Mouse (Mus musculus) frontal cortex, postnatal 10 days (tissue): ENCODE measurements around the gene Heatr6.

ENCODE experiments used
- DNase-seq, 2 experiments: peaks; one replicate each; pipeline ENCODE4 v3.0.0; 2022; ENCODE audit warnings: low spot score in 2 of 2, mixed read lengths in 1 of 2

The Heatr6 gene

DNA sequence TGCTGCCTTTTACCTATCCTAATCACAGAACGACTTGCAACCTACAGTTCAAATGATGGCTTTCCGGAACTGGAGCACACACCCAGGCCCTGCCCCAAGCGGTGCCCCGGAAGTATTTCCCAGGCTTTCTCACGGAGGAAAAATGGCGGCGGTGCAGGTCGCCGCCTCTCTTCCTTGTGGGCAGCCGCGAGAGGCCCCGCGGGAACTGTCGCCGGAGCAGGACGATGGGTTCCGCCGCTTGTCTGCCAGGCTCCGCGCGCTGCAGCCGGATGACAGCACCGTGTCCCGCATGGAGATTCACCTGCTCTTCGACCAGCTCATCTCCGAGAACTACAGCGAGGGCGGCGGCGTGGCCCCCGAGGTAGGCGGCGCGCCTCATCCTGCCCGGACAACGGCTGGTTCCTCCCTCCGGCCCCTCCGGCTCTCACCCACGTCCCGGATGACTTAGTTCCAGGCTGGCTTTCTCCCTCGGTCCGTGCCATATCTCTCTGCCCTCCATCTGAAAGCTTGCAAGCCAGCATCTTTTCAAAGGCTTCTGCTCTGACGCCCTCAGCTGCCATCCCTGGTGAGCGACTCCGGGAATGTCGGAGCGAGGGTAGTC is at the start of gene Heatr6:
Heatr6 (plus strand) TSS at position 116 of the 601 bp plus-strand sequence.
- DNase-seq, result peak; percentile 86 to 88

DNA sequence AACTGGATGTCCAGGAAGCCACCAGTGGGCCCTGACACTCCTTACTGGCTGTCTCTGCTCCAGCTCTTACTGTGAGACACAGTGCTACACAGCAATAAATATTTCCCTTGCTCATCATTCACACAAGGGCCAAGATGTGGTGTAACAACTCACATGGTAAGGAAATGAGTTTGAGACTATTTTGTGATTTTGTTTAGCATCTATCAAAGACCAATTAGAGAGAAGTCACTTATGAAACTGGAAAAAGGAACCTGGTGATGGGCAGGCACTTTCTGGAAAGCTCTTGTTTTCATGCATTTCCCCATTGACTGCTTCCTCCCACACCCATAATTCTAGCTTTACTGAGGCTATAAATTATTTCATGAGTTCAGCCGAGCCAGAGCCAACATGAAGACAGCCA is 49.8 kb upstream of the Heatr6 start, which contains the start of gene Wfdc17:
Wfdc17 (plus strand) TSS at position 287 of the 400 bp plus-strand sequence.
- DNase-seq, result no peak

DNA sequence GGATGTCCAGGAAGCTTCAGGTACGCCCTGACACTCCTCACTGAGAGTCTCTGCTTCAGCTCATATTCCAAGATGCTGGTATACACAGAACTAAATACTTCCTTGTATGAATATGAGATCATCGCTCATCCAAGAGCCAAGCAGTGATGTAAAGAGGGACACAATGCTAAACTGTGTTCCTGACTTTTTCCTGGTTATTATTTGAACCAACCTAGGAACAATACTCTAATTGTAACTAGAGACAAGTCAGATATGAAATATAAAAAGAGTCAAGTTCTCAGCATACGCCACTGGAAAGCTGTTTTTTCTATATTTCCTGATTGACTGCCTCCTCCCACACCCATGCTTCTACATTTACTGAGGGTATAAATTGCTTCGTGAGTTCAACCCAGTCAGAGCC is 44.8 kb upstream of the Heatr6 start, which contains the start of gene Wfdc18:
Wfdc18 (plus strand) TSS at position 301 of the 400 bp plus-strand sequence.
- no peak for DNase-seq

DNA sequence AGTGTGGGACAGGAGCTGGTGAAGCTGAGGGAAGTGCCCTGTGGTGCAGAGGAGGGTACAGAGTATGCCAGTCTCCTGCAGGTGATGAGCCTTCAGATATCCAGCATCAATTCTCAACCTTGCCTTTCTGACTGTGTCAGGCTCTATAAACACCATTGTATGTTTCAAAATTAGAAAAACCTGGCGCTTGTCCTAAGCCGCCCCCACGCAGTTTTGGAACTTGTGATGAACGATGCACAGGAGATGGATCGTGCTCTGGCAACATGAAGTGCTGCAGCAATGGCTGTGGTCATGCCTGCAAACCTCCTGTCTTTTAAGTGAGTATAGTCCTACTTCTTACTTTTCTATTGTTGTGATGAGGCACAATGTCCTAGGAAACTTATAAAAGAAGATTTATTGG is 43.8 kb upstream of the Heatr6 start:
- DNase-seq, result no peak

DNA sequence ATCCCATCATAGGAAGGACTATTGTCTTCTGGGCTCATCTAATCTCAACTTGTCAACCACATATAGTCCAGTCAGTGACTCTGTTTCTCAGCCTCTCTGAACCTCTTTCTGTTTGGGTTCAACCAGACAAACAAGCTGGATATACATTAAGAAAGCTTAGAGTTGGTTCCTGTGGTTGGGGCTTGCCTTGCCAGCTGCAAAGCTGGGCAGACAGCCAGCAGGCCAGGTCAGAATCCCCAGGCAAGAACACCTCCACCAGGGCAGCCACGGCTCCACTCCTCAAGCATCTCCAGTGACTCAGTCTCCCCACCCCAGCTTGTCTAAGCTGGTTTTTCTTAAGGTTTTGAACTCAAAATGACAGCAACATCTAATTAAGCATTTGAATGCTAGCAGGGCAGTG is 40.8 kb upstream of the Heatr6 start:
- DNase-seq, result no peak

DNA sequence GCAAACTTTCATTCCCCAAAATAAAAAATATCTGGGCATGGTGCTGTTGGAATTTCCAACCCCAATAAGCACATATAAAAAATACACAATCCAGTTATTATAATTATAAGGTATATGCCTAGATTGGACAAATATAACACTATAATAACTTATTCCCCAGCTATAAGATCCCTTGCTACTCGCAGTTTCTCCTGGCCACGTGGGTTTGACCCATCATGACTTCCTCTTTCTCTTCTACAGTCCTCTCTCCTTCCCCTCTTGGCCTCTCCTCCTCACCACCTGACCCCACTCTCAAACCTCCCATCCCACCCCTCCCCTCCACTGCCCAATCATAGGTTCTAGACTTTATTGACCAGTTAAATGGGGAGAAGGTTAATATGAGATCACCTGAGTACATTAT is 39.6 kb upstream of the Heatr6 start:
- DNase-seq, result no peak

DNA sequence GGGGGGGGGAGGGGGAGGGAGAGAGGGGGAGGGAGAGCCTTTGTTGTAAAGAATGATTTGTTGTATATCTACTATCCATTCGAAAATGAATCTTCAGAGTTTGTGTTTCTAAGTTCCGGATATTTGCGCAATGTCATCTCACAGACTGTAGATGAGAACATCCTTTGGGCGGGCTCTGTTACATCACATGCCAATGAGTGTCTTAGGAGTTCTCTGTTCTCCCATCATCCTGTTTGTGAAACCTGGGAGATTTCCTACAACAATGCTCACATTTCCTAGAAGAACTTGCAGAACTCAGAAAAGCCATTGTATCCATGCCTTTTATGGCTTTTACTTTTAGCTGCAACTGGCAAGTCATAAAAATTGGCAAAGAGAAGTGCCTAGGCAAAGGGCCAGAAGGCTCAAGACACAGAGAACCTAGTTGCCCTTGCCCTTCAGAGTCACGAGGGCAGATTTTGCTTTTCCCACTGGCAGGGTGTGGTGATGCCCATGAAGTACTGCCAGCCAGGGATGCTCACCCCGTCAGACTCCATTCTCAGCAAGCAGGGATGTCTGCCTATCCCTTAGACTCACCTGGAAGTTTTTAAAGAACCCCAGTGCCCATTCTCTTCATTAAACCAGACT is 36.3 kb upstream of the Heatr6 start:
- no peak for DNase-seq

DNA sequence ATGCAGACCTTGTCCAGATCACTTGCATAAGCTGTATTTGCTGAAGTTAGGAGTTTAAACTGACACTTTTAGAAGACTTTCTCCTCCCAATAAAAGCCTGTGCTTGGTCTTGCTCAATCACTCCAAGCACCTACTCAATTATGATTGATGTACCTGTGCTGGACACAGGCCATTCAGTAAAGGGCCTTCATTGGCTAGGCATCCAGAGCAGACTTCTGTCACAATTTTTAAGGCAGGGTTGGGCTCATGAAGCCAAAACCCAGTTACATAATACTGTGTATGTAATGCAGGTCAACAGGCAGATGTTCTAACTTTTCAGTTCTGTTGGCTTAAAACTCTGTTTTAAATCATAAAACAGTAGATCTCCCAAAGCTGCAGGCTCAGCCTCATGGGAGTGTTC is 32.7 kb upstream of the Heatr6 start:
- no peak for DNase-seq

DNA sequence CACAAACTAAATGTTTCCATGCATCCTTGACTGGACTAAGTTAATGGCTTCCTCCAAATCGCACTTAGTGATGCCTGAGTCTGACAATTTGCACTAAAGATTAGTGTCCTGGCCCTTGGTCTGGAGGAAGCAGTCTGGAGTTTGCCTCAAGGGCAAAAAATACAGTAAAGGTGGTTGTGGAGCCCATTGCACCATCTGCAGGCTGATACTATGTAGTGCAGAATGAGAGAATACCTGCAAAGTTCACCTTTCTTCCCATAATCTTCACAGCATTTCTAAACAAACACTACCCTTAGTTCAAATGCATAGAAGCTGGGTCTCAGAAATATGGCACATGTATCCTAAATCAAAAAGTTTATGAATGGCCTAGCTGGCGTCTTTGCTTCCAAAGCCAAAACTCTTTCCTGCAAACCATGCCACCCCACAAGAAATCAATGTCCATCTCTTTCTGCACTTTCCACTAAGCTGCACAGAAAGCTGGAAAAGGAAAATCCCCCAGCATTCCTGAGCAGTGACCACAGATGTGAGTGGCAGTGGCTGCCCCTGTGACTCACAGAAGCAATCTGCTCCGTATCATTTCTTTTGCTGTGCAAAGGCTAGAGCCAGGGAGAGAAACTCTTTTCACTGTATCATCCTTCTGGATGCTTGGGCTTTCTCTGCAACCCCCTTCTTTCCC is 24.6 kb upstream of the Heatr6 start:
- DNase-seq, result no peak

DNA sequence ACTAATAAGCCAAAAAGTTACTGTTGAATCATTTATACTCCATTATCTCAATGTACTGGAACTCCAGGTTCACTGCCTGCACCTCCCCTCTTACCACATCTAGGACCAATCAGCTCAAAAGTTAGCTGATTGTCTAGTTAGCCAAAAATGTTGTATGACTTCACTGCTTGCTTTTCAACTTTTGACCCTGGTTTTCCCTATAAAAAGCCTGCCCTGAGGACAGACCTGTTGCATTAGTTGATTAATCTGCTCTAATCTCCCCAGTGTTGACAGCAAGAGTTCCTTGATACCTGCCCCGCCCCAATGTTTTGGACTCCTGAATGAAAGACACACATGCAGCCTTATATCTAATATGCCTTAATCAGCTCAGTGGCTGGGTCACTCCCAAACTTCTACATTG is 22.4 kb upstream of the Heatr6 start:
- DNase-seq, result no peak

DNA sequence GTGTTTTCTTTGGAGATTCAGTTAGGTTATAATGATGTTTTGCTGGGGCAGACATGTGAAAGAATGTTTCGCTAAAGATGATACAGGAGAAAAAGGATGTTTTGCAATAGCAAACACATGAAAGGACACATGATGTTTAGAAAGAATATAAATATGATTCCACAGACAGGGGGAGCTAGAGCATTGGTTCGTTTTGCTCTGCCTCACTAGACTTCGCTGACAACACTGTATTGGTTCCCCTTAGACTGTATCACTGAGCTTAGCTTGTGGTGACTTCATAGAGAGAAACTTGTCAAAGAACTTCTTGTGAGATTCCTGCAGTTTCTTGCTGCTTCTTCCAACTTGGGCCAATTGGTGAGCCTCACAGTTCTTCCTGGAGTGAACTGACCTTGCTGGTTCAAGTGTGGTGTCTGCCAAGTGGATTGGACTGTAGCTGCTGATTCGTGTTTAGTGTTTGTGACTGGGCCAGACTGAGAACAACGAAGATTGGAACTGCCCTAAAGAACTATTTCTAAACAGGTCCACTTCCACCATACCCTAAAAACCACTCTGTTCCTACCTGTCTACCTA is 20.3 kb upstream of the Heatr6 start:
- DNase-seq, result no peak

DNA sequence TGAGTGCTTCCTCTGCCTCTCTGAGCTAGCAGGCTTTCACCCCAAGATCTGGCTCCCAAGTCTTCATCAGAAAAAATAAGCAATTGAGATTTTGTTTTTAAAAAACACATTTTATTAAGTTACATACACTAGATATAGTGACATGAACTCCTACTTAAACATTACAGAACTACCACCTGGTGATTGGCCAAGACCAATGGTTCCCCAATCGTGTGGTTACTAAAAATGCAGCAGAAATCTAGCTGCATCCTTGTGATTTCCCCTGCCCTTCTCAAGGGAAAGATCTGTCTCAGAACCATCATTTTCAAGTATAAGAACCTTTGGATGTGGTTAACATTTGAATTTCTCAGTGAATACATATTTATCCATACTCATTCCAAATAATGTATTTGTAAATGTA is 19.3 kb upstream of the Heatr6 start:
- DNase-seq, result no peak

DNA sequence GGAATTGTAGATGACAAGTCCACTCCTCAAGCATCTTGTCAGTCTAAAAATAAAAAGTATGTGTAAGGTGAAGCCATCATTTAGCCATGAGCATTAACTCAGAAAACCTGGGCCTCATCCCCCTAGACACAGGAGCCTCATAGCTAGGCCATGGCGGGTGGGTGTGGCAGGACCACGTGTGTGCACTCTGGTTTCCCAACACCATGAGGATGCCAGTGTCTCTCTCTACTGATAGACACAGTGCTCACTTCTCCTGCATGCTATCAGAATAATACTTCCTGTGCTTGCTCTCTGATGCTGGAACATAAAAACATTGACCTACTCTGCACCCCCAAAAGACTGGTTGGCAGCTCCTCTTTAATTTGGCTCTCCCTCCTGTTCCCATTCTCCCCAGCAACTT is 17.6 kb upstream of the Heatr6 start:
- DNase-seq, result no peak

DNA sequence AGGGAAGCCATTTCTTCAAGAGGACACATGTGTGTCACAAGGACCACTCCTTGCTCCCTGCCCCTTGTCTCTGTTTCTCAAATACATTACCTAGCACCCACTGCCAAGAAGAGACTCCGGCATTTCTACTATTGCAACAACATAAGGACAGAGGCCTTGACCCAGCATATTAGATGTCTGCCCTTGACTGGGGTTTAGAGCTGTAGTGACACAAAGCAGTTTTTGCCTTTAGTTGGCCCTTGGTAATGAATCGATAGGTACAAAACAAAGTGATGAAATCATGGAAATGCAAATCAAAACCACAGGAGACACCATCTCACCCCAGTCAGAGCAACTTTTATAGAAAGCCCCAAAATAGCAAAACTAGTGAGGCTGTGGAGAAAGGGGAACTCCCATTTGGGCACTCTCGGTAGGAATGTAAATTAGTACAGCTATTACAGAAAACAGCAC is 16.4 kb upstream of the Heatr6 start:
- no peak for DNase-seq

DNA sequence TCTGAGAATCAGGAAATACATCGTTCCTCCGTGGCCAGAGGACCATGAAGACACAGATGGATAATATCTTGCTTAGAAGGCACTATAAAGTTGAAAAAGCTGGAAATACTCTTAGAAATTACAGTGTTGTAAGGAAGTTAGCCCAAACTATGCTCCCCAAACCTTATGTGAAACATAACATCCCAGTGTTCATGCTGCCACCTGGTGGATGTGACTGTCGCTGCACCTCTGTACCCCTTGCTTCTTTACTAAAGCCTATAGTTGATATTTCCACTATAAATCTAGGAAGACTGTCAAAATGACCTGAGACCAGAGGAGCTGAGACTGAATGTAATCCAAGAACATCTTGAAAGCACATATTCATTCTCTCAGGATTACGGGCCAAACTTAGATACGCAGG is 14.3 kb upstream of the Heatr6 start:
- DNase-seq, result peak; percentile 34 to 74

DNA sequence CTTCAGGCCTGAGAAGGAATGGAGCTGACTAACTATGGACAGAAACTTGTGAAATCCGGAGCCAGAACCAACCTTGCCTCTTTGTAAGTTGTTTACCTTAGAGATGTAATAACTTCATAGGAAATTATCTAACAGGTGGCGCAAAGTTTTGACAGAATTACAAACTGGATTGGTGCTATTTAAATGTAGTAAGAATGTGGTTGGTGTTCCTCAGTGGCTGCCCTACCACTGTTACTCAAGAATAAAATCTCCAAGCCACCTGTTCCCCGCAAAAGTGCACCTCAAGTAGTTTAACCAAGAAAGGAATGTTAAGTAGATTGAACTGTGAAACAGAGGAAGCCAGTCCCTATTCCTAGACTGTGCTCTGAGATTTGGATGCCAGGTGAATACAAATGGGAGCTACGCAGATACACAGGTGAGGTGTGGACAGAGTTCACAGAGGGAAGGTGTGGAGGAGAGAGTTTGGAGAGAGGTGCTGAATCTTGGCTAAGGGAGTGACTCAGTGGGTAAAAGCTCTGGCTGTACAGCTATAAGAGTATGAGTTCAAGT is 13.0 kb upstream of the Heatr6 start:
- no peak for DNase-seq

DNA sequence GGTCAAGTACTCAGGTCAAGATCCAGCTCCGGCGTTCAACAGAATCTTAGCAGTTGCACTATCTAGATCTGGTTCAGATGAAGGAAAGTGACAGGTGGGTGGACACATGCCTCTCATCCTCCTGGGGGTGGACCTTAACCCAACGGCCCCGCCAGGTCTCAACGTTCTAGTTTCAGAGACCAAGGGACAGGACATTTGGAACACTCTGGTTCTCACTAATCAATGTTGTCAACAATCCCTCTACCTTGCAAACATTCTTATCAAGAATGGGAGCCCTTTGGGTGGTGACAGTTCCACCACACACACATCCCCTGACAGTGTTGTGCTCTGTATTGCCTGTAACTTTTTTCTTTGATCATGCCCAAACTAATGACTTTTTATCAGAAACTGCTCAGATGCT is 11.7 kb upstream of the Heatr6 start:
- DNase-seq, result no peak

DNA sequence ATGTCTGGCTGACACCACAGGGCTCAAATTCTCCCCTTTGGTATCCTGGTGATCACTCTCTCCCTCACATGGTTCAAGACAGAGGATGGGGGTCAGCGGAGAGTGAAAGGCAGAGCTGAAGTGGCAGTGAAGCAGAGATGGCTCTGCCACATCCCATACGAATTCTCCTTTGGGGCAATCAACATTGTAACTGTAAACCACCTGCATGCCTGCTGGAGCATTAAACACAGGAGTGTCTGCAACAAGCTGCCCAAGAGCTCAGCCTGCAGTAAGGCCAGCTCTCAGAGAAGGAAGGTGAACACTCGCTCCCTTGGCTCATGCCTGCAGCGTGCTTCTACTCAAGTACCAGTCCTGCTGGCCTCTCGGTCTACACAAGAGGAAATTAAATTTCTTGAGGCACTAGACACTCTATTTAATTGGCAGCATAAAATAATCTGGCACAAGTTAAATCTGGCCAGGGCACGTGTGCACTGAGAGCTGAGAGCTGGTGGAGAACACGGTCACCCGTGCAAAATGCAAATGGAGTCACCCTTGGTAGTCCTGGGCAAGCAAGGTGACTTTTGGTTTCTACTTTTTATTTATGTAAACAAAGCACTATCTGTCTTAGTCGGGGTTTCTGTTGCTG is 10.7 kb upstream of the Heatr6 start:
- no peak for DNase-seq

DNA sequence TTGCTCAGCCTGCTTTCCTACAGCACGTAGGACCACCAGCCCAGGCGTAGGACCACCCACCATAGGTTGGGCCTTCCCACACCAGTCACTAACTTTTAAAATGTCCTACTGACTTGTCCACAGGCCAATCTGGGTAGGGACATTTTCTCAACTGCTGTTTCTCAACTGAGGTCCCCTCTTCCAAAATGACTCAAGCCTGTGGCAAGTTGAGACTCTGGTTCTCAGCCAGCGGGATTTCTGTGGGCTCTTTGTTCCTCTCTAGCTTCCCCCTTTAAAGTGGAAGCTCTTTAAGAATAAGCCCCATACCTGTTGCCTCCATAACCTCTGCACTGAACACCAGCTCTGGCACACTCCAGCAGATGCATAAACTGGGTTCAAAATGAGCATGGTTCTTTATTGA is 10.0 kb upstream of the Heatr6 start:
- no peak for DNase-seq

DNA sequence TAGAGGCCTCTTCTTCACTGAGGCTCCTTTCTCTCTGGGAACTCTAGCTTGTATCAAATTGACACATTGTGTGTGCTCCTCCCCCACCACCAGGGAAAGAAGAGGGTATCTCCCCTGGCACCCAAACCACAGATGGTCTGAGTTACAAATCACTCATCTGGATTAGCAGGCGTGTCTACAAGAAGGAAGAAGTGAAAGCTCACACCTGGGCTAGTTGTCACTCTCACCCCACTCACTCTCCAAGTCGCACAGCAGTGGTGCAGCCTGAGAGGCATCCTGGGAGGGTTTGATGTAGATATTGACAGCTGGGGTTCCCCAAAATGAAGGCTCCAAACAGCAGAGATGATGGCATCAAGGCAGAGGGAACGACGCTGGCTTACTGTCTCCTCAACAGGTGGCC is 7.3 kb upstream of the Heatr6 start:
- DNase-seq, result no peak

DNA sequence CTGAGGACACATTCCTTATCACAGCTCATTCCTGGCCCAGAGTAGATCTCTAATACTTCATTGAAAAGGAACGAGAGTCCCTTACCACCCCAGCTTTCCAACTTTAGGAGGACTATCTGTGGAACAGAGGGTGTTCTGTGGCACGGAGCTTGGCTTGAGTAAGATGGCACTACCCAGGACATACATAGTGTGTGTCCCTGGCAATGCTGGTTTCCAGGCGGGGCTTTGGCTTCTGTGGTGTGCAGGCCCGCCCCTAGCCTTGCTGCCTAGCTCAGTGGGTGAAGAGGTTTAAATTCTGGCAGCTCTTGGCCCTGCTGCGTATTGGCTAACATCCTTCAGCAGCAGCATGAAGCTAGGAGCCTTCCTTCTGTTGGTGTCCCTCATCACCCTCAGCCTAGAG is 6.8 kb upstream of the Heatr6 start, which contains the start of gene Wfdc21:
Wfdc21 (plus strand) TSS at position 260 of the 400 bp plus-strand sequence.
- DNase-seq, result no peak
